Mouse (Mus musculus) common myeloid progenitor, adult 5-6 weeks (primary cell): ENCODE data around the gene Tbc1d9b. TPM values are rescaled to one million over a fixed set of nuclear protein-coding genes. Genes with fewer than 3 reads are reported as not detected.
A peak's percentile ranks its signal among the peaks of the same experiment; 100 is the strongest.

Experiments
- ATAC-seq: replicated peaks from 2 replicates; pipeline ENCODE4 v1.8.0; 2016; ENCODE audit warnings: low read depth, mild to moderate bottlenecking, moderate TSS enrichment, inconsistent platforms; ENCODE audit not compliant: poor library complexity, severe bottlenecking
- total RNA-seq: library from RNA; stranded (forward); fragments of 200-1000, 187-1606 nt; gene quantifications from 2 replicates; pipeline ENCODE4 v1.2.3, GENCODE M21; 2017

Gene Tbc1d9b
- total RNA-seq, 1 experiment from 2014 or later: 55.6 TPM

DNA sequence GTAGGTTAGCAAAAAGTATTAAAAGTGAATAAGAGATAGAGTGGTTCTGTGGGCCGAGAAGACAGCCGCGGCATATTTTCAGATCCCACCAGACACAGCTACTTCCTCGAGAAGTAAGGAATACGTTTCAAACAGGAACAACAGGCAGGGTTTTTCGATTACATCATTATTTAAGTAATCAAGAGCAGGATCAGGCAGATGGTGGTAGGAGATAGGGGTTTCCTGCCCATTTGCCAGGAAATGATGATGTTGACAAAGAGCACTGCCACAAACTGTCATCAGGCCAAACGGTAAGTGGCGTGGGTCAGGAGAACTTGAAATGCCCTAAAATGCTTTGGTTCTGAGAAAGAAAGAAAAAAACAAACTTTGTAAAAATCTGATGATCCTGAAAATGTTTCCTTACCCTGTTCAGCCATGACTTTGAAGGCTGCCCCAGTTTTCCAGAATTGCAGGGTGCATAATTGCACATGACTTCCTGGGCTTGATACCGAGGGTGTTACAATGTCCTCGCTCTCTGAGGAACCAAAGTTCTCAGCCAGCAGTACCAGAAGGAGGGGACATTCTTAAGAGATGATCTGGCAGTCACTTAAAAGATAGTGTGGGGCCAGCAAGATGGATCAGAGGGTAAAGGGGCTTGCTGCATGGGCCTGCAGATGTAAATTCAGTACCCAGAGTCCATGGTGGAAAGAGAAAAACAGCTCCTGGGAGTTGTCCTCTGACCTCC is 3.1 kb downstream of the Tbc1d9b start:
- peak; percentile 54 for ATAC-seq

- ATAC-seq: no peak
These were observed 7.1 kb downstream of the Tbc1d9b start for GRCm38 (mm10) chr11:50138206-50138822.

DNA sequence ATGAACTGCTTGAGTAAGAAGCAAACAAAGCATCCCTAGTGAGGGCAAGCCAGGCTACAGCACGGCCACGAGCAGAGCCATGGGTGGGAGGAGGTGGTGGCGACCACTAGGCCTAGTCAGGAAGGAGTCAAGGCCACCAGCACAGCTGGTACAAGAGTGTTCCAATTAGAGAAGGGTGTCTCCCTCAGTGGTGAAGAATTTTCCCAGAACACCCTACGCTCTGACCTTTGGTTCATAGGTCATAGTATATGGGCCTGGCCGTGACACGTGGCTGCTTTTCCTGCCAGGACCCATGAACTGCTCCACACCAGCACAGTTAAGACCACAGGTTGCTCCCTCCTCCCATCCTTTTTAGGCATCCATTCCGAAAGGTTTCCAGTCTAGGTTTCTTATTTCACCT is 8.4 kb downstream of the Tbc1d9b start:
- ATAC-seq: no peak

DNA sequence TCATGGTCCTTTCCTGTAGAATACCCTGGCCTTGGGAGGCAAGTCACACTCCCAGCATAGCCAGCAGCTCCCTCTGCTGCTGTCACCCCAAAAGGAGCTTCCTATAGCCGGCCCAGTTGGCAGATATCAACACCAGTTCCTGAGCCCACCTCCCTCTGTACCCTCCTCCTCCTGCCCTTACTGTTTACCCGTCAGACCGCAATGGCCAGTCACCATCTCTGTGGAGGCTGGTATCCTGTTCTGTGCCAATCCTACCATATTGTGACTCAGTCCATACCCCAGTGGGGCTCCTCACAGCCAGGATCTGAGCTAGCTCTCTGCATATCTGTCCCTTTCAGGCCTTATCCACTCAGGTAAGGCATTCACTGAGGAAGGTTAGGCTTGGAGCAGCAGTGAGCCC is 14.3 kb downstream of the Tbc1d9b start:
- no peak for ATAC-seq

GRCm38 (mm10) chr11:50146121-50146520 is 14.9 kb downstream of the Tbc1d9b start:
- ATAC-seq: no peak

GRCm38 (mm10) chr11:50147267-50147957 is 16.2 kb downstream of the Tbc1d9b start:
- ATAC-seq: peak; percentile 73

DNA sequence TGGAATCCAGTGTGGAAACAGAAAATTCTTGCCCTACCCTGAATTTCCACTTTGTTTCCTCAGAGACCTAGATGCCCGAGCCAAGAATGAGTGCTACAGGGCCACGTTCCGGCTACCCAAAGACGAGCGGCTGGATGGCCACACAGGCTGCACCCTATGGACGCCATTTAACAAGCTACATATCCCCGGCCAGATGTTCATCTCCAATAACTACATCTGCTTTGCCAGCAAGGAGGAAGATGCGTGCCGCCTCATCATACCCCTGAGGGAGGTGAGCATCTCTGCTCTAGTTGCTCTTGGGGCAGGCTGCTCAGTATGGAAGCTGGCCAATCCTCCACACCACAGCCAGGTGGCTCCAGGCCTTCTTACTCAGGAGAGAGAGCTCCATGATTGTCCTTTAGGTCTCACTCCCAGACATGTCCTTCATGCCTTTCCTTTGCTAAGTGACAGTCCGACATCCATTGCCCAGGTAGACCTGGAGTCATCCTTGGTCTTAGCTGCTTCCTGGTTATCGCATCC is 16.8 kb downstream of the Tbc1d9b start:
- no peak for ATAC-seq

- no peak for ATAC-seq
These were observed 18.0 kb downstream of the Tbc1d9b start for GRCm38 (mm10) chr11:50149200-50149599.

- ATAC-seq: no peak
These were observed 18.5 kb downstream of the Tbc1d9b start for GRCm38 (mm10) chr11:50149603-50150150.

DNA sequence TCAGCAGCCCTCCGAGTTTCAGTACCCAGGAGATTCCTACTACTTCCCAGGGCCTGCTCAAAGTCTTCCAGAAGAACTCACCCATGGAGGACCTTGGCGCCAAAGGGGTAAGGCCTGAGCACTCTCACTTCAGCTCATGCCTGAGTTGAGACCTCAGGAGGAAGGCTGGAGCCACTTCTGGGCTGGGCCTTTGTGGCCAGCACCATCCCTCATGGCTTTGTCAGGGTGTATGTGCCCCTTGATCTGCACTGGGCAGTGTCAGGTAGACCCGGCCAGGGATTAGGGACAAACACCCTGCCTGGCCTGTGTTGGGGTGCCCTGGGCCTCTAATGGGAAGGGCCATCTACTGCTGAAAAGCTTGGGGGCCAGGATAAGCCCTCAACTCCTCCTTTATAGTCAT is 20.2 kb downstream of the Tbc1d9b start:
- no peak for ATAC-seq

DNA sequence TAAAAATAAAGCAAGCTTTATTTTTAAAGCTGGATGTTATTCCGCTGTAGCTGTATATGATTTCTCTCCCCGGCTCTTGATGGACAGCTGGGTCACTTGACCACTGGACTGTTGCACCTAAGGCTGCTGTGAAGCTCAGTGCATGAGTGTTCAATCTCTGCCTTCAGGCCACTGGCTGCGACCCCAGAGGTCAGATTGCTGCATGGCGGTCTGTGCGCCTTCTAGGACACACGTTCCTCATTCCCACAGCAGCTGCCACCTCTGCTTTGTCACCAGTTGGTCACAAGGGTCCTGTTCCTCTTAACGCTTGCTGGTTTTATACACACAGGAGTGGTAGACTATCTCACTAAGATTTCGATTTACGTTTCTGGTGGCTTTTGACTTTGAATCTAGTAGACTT is 23.0 kb downstream of the Tbc1d9b start:
- ATAC-seq: no peak

GRCm38 (mm10) chr11:50154777-50155520 is 23.8 kb downstream of the Tbc1d9b start:
- no peak for ATAC-seq

GRCm38 (mm10) chr11:50155785-50156184 is 24.6 kb downstream of the Tbc1d9b start:
- ATAC-seq: no peak

DNA sequence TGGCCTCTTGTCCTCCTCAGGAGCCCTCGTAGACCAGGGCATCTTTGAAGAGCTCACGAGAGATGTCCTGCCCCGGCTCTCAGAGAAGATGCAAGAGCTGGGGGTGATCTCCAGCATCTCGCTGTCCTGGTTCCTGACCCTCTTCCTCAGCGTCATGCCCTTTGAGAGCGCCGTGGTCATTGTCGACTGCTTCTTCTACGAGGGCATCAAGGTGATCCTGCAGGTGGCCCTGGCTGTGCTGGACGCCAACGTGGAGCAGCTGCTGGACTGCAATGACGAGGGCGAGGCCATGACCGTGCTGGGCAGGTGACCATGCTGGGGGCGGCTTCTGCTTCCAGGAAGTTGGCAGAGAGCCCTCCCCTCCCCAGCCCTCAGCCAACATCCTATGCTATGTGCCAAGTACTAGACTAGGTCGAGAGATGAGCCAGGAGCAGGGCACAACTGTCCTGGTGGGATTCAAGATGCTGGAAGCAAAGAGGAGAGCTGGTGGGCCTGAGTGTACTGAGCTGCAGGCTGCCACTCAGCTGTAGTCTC is 25.6 kb downstream of the Tbc1d9b start:
- no peak for ATAC-seq

DNA sequence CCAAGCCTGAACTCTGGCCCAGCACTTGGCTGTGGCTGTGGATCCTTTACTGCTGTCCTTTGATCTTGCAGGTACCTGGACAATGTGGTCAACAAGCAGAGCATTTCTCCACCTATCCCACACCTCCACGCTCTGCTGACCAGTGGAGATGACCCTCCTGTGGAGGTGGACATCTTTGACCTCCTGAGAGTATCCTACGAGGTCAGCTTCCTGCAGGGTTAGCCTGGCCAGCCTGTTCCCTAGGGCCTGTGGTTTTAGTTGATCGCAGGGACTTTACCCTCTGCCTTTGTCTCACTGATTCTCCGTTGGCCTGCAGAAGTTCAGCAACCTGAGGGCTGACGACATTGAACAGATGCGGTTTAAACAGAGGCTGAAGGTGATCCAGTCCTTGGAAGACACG is 27.1 kb downstream of the Tbc1d9b start:
- ATAC-seq: no peak

GRCm38 (mm10) chr11:50159347-50159746 is 28.2 kb downstream of the Tbc1d9b start:
- ATAC-seq: no peak

DNA sequence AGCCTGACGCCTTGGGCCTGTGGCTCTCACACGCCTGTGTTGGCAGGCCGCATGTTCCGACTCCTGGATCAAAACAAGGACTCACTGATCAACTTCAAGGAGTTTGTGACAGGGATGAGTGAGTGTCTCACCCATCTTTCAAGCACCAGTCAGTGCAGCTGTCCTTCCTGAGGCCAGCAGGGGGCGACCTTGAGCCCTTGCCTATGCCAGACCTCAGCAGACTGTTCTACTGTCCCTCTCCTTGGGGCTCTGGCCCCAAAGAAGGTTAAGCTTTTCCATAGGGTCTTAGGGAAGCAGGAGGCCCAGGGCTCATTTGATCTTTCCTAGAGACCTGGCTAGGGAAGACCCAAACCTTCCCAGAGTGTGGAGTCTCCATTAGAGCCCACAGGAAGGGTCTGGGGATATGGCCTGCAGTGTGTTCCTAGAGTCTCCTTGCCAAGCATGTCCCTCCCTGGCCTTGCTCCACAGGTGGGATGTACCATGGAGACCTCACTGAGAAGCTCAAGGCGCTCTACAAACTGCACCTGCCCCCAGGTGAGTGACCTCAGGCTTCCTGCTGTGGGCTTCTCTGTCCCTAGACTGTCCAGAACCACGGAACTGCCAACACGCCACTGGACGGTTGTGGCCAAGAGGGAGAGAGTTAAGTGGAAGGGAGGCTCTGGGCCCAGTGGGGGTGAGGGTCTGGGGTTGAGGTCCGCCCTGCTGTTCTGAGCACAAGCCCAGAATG is 30.5 kb downstream of the Tbc1d9b start:
- peak; percentile 79 for ATAC-seq

DNA sequence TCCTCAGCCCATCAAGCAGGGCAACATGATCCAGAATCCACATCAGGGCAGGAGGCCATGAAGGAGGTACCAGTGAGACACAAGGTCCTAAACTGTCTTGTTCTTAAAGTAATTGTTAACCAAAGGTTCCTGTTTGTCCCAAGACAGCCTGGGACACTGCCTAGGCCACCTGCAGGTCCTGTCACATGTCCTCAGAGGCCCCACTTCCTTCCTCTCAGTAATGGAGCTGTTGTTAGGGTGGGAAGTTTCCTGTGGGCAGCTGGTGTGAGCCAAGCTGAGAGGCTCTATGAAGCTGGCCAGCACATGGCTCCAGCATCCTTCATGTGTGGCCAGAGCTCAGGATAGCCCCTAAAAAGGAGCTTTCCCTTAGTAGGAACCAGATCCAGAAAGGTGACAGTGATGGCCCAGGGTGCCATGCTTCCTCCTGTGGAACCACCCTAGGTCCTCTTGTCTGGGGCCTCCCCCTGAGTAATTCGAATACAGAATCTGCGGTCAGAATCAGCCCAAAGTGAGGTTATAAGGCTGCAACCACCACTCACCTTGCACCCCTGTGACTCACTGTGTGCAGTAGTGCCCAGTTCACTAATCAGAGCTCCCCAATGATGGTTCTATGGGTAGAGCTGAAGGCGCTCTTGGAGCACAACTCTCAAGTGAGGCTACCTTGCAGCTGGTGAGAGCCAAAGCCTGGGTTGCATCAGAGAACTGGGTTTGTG is 31.3 kb downstream of the Tbc1d9b start:
- peak; percentile 55 for ATAC-seq

DNA sequence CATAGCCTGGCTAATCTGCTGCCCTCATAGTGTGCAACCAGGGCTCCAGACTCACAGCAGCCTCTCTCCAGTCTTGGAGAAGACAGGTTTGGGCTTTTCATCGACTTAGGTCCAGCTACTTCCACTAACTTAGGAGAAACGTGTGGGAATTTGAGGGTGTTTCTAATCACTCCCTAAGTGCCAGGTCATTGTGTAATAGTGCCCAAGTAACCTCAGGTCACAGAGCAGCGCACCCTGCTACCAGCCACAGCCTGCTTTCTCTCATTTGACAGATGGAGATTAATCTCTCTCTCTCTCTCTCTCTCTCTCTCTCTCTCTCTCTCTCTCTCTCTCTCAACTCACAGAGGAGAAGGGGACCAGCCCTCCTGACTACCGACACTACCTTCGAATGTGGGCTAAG is 37.2 kb downstream of the Tbc1d9b start:
- no peak for ATAC-seq
